Mouse (Mus musculus): ENCODE data around the gene Tex52. TPM values are rescaled to one million over a fixed set of nuclear protein-coding genes. Genes with fewer than 3 reads are reported as not detected.

Gene Tex52
- polyA plus RNA-seq, 1 experiment from 2014 or later, result 0.84 TPM

DNA sequence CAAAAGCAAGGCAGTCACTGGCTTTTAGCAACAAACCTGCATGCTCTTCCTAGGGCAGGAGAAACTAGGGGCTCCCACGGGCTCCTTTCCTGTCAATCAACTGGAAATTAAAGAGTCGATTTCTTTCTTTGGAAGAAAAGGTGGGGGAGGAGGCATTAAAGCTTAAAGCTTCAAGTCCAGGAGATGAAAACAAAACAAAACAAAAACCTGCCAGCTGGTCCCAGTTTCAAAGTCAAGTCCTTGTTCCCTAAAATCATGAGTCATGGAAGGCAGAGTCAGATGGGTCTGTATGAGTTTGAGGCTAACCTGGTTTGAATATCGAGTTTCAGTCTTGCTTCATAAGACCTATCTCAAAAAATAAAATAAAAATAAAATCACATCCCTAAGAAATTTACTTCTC is 21.1 kb upstream of the Tex52 start:
- Histone ChIP-seq H3K9me3 (ENCODE audit: control insufficient read depth, low read length) (no peaks in the 10 kb centered on the region), H3K4me3 (ENCODE audit: low read depth, low read length) (no peak overlapping the region), H3K4me2 (ENCODE audit: low read depth, low read length, severe bottlenecking) (no peak overlapping the region; the same call in 1 of the 2 replicates), H3K9ac (ENCODE audit: low read length) (no peak overlapping the region), H3K36me3 (ENCODE audit: control insufficient read depth, insufficient read depth, low read length) (peaks cover 5% of the 10 kb centered on the region; the same call in 1 of the 2 replicates), H3K27me3 (ENCODE audit: control insufficient read depth, insufficient read depth, low read length) (no peaks in the 10 kb centered on the region), H3K4me1 (replicated peaks; ENCODE audit: control insufficient read depth, insufficient read depth, low read length) (peaks cover 2% of the 10 kb centered on the region; the same call in 1 of the 2 replicates), H3K27ac (ENCODE audit: low read depth, low read length) (no peak overlapping the region)
- 44% methylated on average over 3 of the region's 3 CpGs for WGBS
- ATAC-seq (replicated peaks; ENCODE audit: low FRiP score) (no peak), DNase-seq (ENCODE audit: low spot score) (no peak)

DNA sequence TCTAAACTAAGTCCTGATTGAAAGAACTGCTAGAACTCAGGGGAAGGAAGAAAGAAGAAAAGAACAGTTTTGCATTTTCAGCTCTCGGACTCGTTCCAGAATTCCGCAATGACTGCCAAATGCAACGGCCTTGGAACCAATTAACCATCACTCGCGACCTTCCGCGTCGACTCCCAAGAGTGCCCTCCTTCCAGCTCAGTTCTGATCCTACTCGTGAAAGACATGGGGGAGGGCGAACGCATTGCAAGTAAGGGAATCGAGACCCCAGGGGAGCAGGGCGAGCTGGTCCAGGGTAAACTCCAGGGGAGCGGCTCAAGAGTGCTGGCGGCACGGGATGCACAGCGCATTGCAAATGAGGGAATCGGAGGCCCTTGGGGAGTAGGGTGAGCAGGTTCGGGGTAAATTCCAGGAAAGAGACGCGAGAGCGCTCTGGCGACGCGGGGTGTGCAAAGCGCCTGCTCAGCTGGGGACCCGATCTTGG is 20.0 kb upstream of the Tex52 start:
- WGBS, result under 1% methylated on average over 28 of the region's 28 CpGs
- peak overlapping the region; percentile 50; the same call in 1 of the 2 replicates for H3K27ac ChIP-seq (ENCODE audit: low read depth, low read length)
- peaks cover 2% of the 10 kb centered on the region; the same call in 1 of the 2 replicates for H3K4me1 ChIP-seq (replicated peaks; ENCODE audit: control insufficient read depth, insufficient read depth, low read length)
- ATAC-seq (replicated peaks; ENCODE audit: low FRiP score) (peak; percentile 70), DNase-seq (ENCODE audit: low spot score) (no peak)
- peak overlapping the region; percentile 82 for H3K9ac ChIP-seq (ENCODE audit: low read length)
- peaks cover 5% of the 10 kb centered on the region; the same call in 1 of the 2 replicates for H3K36me3 ChIP-seq (ENCODE audit: control insufficient read depth, insufficient read depth, low read length)
- peak overlapping the region; percentile 77 for H3K4me2 ChIP-seq (ENCODE audit: low read depth, low read length, severe bottlenecking)
- no peaks in the 10 kb centered on the region for H3K27me3 ChIP-seq (ENCODE audit: control insufficient read depth, insufficient read depth, low read length)
- H3K4me3 ChIP-seq (ENCODE audit: low read depth, low read length), result peak overlapping the region; percentile 78
- H3K9me3 ChIP-seq (ENCODE audit: control insufficient read depth, low read length), result no peaks in the 10 kb centered on the region

DNA sequence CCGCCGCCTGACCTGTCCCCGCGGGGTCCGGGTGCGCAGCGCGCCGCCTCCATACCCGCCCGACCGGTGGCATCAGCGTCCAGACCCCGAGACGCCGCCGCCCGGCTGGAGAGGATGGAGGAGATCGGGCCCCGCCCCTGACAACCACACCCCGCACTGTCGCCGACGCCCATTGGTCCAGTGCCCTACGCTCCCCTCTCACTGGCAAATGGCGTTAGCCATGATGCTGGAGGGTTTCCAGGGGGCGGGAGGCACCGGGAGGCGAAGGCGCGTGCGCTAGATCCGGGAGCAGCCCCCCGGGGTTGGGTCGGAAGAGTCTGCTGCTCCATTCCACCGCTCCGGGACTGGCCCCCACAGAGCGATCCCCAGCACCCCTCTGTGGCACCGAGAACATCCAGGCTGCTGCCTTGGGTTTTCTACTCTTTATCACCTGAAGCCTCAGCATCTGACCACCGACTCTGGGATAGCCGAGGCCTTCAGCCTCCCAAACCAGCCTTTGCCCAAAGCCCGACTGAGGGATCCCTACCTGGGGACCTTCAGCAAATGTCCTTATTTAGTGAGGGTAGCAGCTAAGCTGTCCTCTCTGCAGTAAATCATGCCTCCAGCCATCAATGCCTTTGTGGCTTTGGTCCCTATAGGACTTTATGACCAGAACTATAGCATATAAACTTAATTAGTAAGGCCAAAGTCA is 19.4 kb upstream of the Tex52 start, which contains the start of gene Tulp3:
Gene Tulp3 (minus strand): TSS at position 126 of the 691 bp plus-strand sequence.
- peak within 1 kb of the TSS; percentile 77 for H3K4me2 ChIP-seq (ENCODE audit: low read depth, low read length, severe bottlenecking)
- peaks cover 2% of the 10 kb centered on the region; the same call in 1 of the 2 replicates for H3K36me3 ChIP-seq (ENCODE audit: control insufficient read depth, insufficient read depth, low read length)
- H3K4me1 ChIP-seq (replicated peaks; ENCODE audit: control insufficient read depth, insufficient read depth, low read length), result peaks cover 2% of the 10 kb centered on the region; the same call in 1 of the 2 replicates
- no peaks in the 10 kb centered on the region for H3K9me3 ChIP-seq (ENCODE audit: control insufficient read depth, low read length)
- peak; percentile 99 for DNase-seq (ENCODE audit: low spot score)
- WGBS, result under 1% methylated on average over 42 of the region's 42 CpGs
- ATAC-seq (replicated peaks; ENCODE audit: low FRiP score), result peak; percentile 99
- peak within 1 kb of the TSS; percentile 82 for H3K9ac ChIP-seq (ENCODE audit: low read length)
- H3K27me3 ChIP-seq (ENCODE audit: control insufficient read depth, insufficient read depth, low read length), result no peaks in the 10 kb centered on the region
- peak within 1 kb of the TSS; percentile 78 for H3K4me3 ChIP-seq (ENCODE audit: low read depth, low read length)
- peak within 1 kb of the TSS; percentile 50; the same call in 1 of the 2 replicates for H3K27ac ChIP-seq (ENCODE audit: low read depth, low read length)

DNA sequence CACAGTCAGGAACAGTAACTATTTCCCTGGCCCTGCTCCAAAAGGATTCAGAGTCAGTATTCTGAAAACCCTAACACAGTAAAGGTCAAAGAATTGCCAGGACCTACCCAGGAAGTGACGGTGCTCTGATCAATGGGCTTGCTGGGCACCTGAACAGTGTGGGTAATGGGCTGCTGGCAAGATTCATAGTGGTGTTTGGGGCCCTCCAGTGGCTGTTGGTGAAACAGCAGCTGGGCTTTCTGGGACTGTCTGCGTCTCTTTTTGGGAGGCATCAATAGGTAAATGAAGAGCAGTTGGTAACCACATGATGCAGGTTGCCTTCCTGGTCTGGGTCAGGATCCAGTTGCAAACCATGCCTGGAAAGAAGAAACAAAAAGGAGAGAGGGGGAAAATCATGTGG is 16.3 kb upstream of the Tex52 start:
- H3K9ac ChIP-seq (ENCODE audit: low read length), result no peak overlapping the region
- H3K36me3 ChIP-seq (ENCODE audit: control insufficient read depth, insufficient read depth, low read length), result peaks cover 2% of the 10 kb centered on the region; the same call in 1 of the 2 replicates
- DNase-seq (ENCODE audit: low spot score), result peak; percentile 78
- ATAC-seq (replicated peaks; ENCODE audit: low FRiP score), result no peak
- no peak overlapping the region for H3K27ac ChIP-seq (ENCODE audit: low read depth, low read length)
- H3K9me3 ChIP-seq (ENCODE audit: control insufficient read depth, low read length), result no peaks in the 10 kb centered on the region
- WGBS, result 22% methylated on average over 2 of the region's 2 CpGs
- H3K4me3 ChIP-seq (ENCODE audit: low read depth, low read length), result no peak overlapping the region
- H3K4me2 ChIP-seq (ENCODE audit: low read depth, low read length, severe bottlenecking), result no peak overlapping the region
- H3K4me1 ChIP-seq (replicated peaks; ENCODE audit: control insufficient read depth, insufficient read depth, low read length), result peaks cover 7% of the 10 kb centered on the region
- no peaks in the 10 kb centered on the region for H3K27me3 ChIP-seq (ENCODE audit: control insufficient read depth, insufficient read depth, low read length)

DNA sequence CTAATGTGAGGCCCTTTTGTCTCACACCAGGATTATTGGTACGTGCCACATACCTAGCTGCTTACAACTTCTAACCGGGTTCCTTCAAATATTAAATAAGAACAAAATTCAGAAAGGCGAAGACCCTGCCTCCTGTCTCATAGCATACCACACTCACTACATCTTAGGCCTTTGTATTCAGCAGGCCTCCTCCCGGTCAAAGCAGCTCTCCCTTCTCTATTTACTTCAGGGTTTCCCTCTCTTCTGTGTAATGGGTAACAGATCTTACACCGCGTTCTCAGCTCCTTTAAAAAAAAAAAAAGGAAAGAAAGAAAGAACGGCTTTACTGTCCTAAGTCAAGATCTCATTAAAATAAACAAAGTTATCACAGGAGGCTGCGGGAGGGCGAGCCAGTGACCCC is 13.4 kb upstream of the Tex52 start:
- Histone ChIP-seq H3K4me2 (ENCODE audit: low read depth, low read length, severe bottlenecking) (peak overlapping the region; percentile 58), H3K9ac (ENCODE audit: low read length) (peak overlapping the region; percentile 95), H3K9me3 (ENCODE audit: control insufficient read depth, low read length) (no peaks in the 10 kb centered on the region), H3K27ac (ENCODE audit: low read depth, low read length) (peak overlapping the region; percentile 91), H3K4me3 (ENCODE audit: low read depth, low read length) (peak overlapping the region; percentile 94), H3K36me3 (ENCODE audit: control insufficient read depth, insufficient read depth, low read length) (peaks cover 9% of the 10 kb centered on the region), H3K27me3 (ENCODE audit: control insufficient read depth, insufficient read depth, low read length) (no peaks in the 10 kb centered on the region), H3K4me1 (replicated peaks; ENCODE audit: control insufficient read depth, insufficient read depth, low read length) (peaks cover 8% of the 10 kb centered on the region)
- ATAC-seq (replicated peaks; ENCODE audit: low FRiP score), result no peak
- DNase-seq (ENCODE audit: low spot score), result no peak
- WGBS, result 16% methylated on average over 9 of the region's 9 CpGs

DNA sequence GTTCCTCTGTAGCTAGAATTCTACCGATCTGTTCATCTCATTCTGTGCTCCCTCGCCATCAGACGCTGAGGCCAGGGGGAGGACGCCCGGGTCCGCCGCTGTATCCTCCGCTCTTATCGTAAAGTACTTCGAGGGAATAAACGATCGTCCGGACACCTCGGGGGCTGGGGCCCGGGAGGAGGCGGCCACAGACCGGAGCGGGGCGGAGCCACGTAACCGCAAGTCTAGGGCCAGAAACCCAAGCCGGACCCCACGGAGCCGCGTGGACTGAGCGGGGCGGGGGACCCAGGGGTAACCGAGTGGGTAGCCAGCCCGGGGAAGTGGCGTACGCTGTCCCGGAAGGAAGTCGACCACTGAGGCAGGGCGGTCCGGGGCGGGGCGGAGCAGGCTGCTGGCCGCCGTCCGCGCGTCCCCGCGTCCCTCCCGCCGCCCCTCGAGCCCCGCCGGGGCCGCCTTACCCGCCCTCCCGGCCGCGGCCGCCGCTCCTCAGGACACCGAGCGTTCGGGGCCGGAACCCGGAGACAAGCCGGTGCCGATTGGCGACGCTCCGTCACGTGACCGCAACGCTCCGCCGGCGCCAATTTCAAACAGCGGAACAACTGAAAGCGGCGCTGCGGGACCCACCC is 12.8 kb upstream of the Tex52 start, which contains the start of the genes Rhno1 and Foxm1:
Gene Rhno1 (minus strand): TSS at position 531 of the 626 bp plus-strand sequence.
Gene Foxm1 (plus strand): TSS at position 587 of the 626 bp plus-strand sequence.
- DNase-seq (ENCODE audit: low spot score), result peak; percentile 92
- H3K9ac ChIP-seq (ENCODE audit: low read length), result peak within 1 kb of the TSS; percentile 95
- peaks cover 8% of the 10 kb centered on the region for H3K4me1 ChIP-seq (replicated peaks; ENCODE audit: control insufficient read depth, insufficient read depth, low read length)
- H3K27ac ChIP-seq (ENCODE audit: low read depth, low read length), result peak within 1 kb of the TSS; percentile 91
- peak within 1 kb of the TSS; percentile 58 for H3K4me2 ChIP-seq (ENCODE audit: low read depth, low read length, severe bottlenecking)
- H3K27me3 ChIP-seq (ENCODE audit: control insufficient read depth, insufficient read depth, low read length), result no peaks in the 10 kb centered on the region
- ATAC-seq (replicated peaks; ENCODE audit: low FRiP score), result peak; percentile 91
- no peaks in the 10 kb centered on the region for H3K9me3 ChIP-seq (ENCODE audit: control insufficient read depth, low read length)
- WGBS, result under 1% methylated on average over 43 of the region's 76 CpGs
- peak within 1 kb of the TSS; percentile 94 for H3K4me3 ChIP-seq (ENCODE audit: low read depth, low read length)
- peaks cover 9% of the 10 kb centered on the region for H3K36me3 ChIP-seq (ENCODE audit: control insufficient read depth, insufficient read depth, low read length)

DNA sequence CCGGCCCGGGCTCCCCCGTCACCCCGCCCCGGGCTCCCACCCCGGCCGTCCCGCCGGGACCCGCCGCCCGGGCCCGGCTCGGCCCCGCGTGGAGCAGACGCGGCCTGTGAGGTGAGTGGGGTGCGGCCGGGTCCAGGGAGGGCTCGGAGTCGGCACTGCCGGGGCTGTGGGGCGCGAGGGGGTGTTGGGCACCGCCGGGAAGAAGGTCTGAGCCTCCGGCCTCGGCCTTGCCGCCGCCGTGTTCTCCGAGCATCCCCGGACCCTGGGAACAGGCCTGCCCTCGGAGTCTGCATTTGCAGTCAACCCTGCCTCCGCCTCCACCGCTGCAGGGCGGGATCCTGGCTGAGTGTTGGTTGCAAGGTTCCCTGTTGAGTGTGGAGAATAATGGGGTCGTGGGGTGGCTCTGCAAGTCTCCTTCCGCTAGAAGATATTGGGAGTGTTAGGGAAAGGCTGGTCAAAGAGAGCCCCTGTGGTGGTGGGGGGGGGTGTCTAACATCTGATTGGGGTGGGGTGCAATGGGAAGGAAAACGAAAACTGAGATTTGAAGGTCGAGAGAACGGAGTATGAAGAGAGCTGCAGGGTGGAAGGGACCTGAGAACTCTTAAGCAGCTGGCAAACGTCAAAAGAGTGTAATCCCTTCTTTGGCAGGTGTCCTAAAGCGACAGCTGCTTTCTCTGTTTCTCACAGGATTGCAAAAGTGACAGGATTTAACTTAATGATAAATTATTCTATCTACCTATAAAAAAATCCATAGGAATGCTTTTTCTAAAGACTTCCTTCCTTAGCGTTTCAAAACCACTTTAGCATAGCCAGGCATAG is 12.0 kb upstream of the Tex52 start:
- H3K4me3 ChIP-seq (ENCODE audit: low read depth, low read length), result peak overlapping the region; percentile 94
- ATAC-seq (replicated peaks; ENCODE audit: low FRiP score) (no peak; the same call in 1 of the 2 replicates), DNase-seq (ENCODE audit: low spot score) (no peak)
- H3K4me2 ChIP-seq (ENCODE audit: low read depth, low read length, severe bottlenecking), result peak overlapping the region; percentile 58
- peak overlapping the region; percentile 91 for H3K27ac ChIP-seq (ENCODE audit: low read depth, low read length)
- H3K9me3 ChIP-seq (ENCODE audit: control insufficient read depth, low read length), result no peaks in the 10 kb centered on the region
- 2% methylated on average over 46 of the region's 46 CpGs for WGBS
- peaks cover 8% of the 10 kb centered on the region for H3K4me1 ChIP-seq (replicated peaks; ENCODE audit: control insufficient read depth, insufficient read depth, low read length)
- H3K36me3 ChIP-seq (ENCODE audit: control insufficient read depth, insufficient read depth, low read length), result peaks cover 6% of the 10 kb centered on the region
- H3K27me3 ChIP-seq (ENCODE audit: control insufficient read depth, insufficient read depth, low read length), result no peaks in the 10 kb centered on the region
- H3K9ac ChIP-seq (ENCODE audit: low read length), result peak overlapping the region; percentile 95

DNA sequence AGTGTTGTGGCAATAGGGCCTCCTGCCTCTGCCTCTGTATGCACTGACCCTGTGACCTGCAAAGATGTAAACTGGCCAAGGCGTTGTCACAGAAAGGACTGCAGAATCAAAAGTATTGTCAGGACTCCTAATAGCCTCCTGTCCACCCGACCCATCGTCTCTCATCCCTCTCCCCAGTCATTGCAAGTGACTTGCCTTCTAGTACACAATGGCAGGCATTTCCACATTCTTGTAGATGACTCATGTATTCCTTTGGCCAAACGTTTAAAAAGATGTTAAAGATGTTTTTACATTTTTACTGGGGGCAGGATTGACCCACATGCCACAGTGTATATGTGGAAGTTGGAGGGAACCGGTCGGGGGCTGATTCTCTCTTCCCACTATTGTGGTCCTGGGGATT is 10.5 kb upstream of the Tex52 start:
- Histone ChIP-seq H3K4me3 (ENCODE audit: low read depth, low read length) (no peak overlapping the region), H3K27ac (ENCODE audit: low read depth, low read length) (no peak overlapping the region), H3K27me3 (ENCODE audit: control insufficient read depth, insufficient read depth, low read length) (no peaks in the 10 kb centered on the region), H3K4me2 (ENCODE audit: low read depth, low read length, severe bottlenecking) (0 out of 2 replicates have a peak overlapping the region, but pooled peaks have one; percentile 3), H3K9ac (ENCODE audit: low read length) (no peak overlapping the region; the same call in 1 of the 2 replicates), H3K36me3 (ENCODE audit: control insufficient read depth, insufficient read depth, low read length) (peaks cover 13% of the 10 kb centered on the region), H3K9me3 (ENCODE audit: control insufficient read depth, low read length) (no peaks in the 10 kb centered on the region), H3K4me1 (replicated peaks; ENCODE audit: control insufficient read depth, insufficient read depth, low read length) (peaks cover 8% of the 10 kb centered on the region)
- ATAC-seq (replicated peaks; ENCODE audit: low FRiP score) (no peak), DNase-seq (ENCODE audit: low spot score) (no peak)
- 85% methylated on average over 6 of the region's 6 CpGs for WGBS

All from forebrain, embryonic 11.5 days (tissue).